Mouse (Mus musculus): Measurements from ENCODE around the gene Plekhg1.

GRCm38 (mm10) chr10:3722339-3722738 lies 17.8 kb upstream of the Plekhg1 start:
- TF ChIP-seq CTCF (IDR thresholded peaks at IDR 0.05) (no peak), POLR2A (IDR thresholded peaks at IDR 0.05; ENCODE audit: insufficient read depth, low read depth, low read length) (no peak), EP300 (IDR thresholded peaks at IDR 0.05; ENCODE audit: insufficient read depth, low read depth, low read length) (no peak)
